Mouse (Mus musculus): ENCODE measurements around the gene Stard9.

Stard9 gene

GRCm38 (mm10) chr2:120628886-120629735 lies at the start of gene Stard9:
Stard9 (plus strand) TSS chr2:120629121.
- DNase-seq (ENCODE audit: low spot score in 2 of 2): peak; percentile 97 to 99

GRCm38 (mm10) chr2:120589759-120590158 lies 39.2 kb upstream of the Stard9 start:
- peak in 1 of 2 experiments; percentile 85 for DNase-seq (ENCODE audit: low spot score in 2 of 2)

- no peak for DNase-seq (ENCODE audit: low spot score in 2 of 2)
Observed at GRCm38 (mm10) chr2:120592227-120592626, 36.7 kb upstream of the Stard9 start.

GRCm38 (mm10) chr2:120597734-120598133 lies 31.2 kb upstream of the Stard9 start:
- DNase-seq (ENCODE audit: low spot score in 2 of 2): peak in 1 of 2 experiments; percentile 39

- no peak for DNase-seq (ENCODE audit: low spot score in 2 of 2)
Observed at GRCm38 (mm10) chr2:120599506-120599905, 29.4 kb upstream of the Stard9 start.

- peak in 1 of 2 experiments; percentile 57 for DNase-seq (ENCODE audit: low spot score in 2 of 2)
Observed at GRCm38 (mm10) chr2:120606021-120606690, 22.8 kb upstream of the Stard9 start.

GRCm38 (mm10) chr2:120608830-120609723 lies 19.8 kb upstream of the Stard9 start, which contains the start of the genes Haus2 and Lrrc57:
Haus2 (plus strand) TSS chr2:120609383.
Lrrc57 (minus strand) TSS chr2:120609520.
- peak; percentile 81 to 89 for DNase-seq (ENCODE audit: low spot score in 2 of 2)

GRCm38 (mm10) chr2:120616279-120617163 lies 12.4 kb upstream of the Stard9 start:
- no peak for DNase-seq (ENCODE audit: low spot score in 2 of 2)

- no peak for DNase-seq (ENCODE audit: low spot score in 2 of 2)
Observed at GRCm38 (mm10) chr2:120619538-120619937, 9.4 kb upstream of the Stard9 start.

- DNase-seq (ENCODE audit: low spot score in 2 of 2): no peak
Observed at GRCm38 (mm10) chr2:120622920-120623319, 6.0 kb upstream of the Stard9 start.

GRCm38 (mm10) chr2:120628076-120628865 lies 650 bp upstream of the Stard9 start:
- DNase-seq (ENCODE audit: low spot score in 2 of 2): no peak

- DNase-seq (ENCODE audit: low spot score in 2 of 2): no peak
Observed at GRCm38 (mm10) chr2:120630246-120630645, 1.3 kb downstream of the Stard9 start.

- DNase-seq (ENCODE audit: low spot score in 2 of 2): no peak
Observed at GRCm38 (mm10) chr2:120630655-120631054, 1.7 kb downstream of the Stard9 start.

GRCm38 (mm10) chr2:120631521-120631920 lies 2.6 kb downstream of the Stard9 start:
- DNase-seq (ENCODE audit: low spot score in 2 of 2): no peak

GRCm38 (mm10) chr2:120631957-120632356 lies 3.0 kb downstream of the Stard9 start:
- no peak for DNase-seq (ENCODE audit: low spot score in 2 of 2)

- no peak for DNase-seq (ENCODE audit: low spot score in 2 of 2)
Observed at GRCm38 (mm10) chr2:120640835-120641234, 11.9 kb downstream of the Stard9 start.

- DNase-seq (ENCODE audit: low spot score in 2 of 2): no peak
Observed at GRCm38 (mm10) chr2:120643836-120644235, 14.9 kb downstream of the Stard9 start.

GRCm38 (mm10) chr2:120646777-120647176 lies 17.9 kb downstream of the Stard9 start:
- DNase-seq (ENCODE audit: low spot score in 2 of 2): no peak

GRCm38 (mm10) chr2:120652256-120652924 lies 23.5 kb downstream of the Stard9 start:
- no peak for DNase-seq (ENCODE audit: low spot score in 2 of 2)
